Mouse (Mus musculus) midbrain, embryonic 14.5 days (tissue): ENCODE data around the gene Trim29. TPM values are rescaled to one million over a fixed set of nuclear protein-coding genes. Genes with fewer than 3 reads are reported as not detected.

Experiments used
- ATAC-seq: fragments of 200-750 bp; cut with Nextera tagmentation; 2 replicates; pipeline ENCODE4 v1.8.0; 2017; ENCODE audit warnings: moderate number of reproducible peaks, moderate library complexity; ENCODE audit not compliant: low FRiP score, low TSS enrichment
- DNase-seq: peaks from one replicate; pipeline ENCODE4 v3.0.0-alpha.2; 2015
- H3K27ac ChIP-seq: fragments of 300-500 bp; sonication (generic); replicated peaks from 2 replicates; pipeline ENCODE4 v1.5.1; 2014; ENCODE audit warnings: mild to moderate bottlenecking, low read depth, low read length, moderate library complexity
- H3K27me3 ChIP-seq: fragments of 300-500 bp; sonication (generic); 2 replicates; pipeline ENCODE4 v1.6.1; 2014; ENCODE audit warnings: low read length, control low read depth, mixed read lengths; ENCODE audit not compliant: control insufficient read depth, insufficient read depth
- H3K36me3 ChIP-seq: fragments of 300-500 bp; sonication (generic); 2 replicates; pipeline ENCODE4 v1.6.1; 2014; ENCODE audit warnings: low read length, control low read depth; ENCODE audit not compliant: control insufficient read depth, insufficient read depth
- H3K4me1 ChIP-seq: fragments of 300-500 bp; sonication (generic); 2 replicates; pipeline ENCODE4 v1.6.1; 2014; ENCODE audit warnings: mild to moderate bottlenecking, antibody characterized with exemption, low read length, control low read depth; ENCODE audit not compliant: control insufficient read depth, insufficient read depth
- H3K4me2 ChIP-seq: fragments of 300-500 bp; sonication (generic); 2 replicates; pipeline ENCODE4 v1.6.1; 2014; ENCODE audit warnings: mild to moderate bottlenecking, low read length, moderate library complexity
- H3K4me3 ChIP-seq: fragments of 300-500 bp; sonication (generic); replicated peaks from 2 replicates; pipeline ENCODE4 v1.5.1; 2014; ENCODE audit warnings: low read depth, low read length
- H3K9ac ChIP-seq: fragments of 300-500 bp; sonication (generic); replicated peaks from 2 replicates; pipeline ENCODE4 v1.6.1; 2014; ENCODE audit warnings: mild to moderate bottlenecking, low read length, moderate library complexity
- H3K9me3 ChIP-seq: fragments of 300-500 bp; sonication (generic); 2 replicates; pipeline ENCODE4 v1.6.1; 2016; ENCODE audit warnings: low read length, control low read depth, mixed read lengths; ENCODE audit not compliant: control insufficient read depth
- WGBS: fragments of 180-500 bp; shearing (Covaris S2); extraction: QIAGEN DNeasy Blood & Tissue Kit; methylation state at CpG from one replicate; pipeline ENCODE4 v1.1.7; 2014; 5-methylcytosine and 5-hydroxymethylcytosine counted together
- polyA plus RNA-seq: library from polyadenylated mRNA; unstranded; fragments of >200 nt; fragmentation: Nextera tagmentation; extraction: Ambion mirVana; gene quantifications from 2 replicates; pipeline ENCODE4 v1.2.1, GENCODE M21; 2014

The Trim29 gene
- polyA plus RNA-seq, result not detected in 2 replicates

GRCm38 (mm10) chr9:43310538-43310937 is at the start of gene Trim29:
TSS of gene Trim29 (plus strand) at chr9:43310848.
- DNase-seq, result no peak
- 74% methylated on average over 12 of the region's 12 CpGs for WGBS
- Histone ChIP-seq H3K27me3 (no peaks in the 10 kb centered on the region), H3K27ac (no peak within 1 kb of the TSS), H3K4me1 (no peaks in the 10 kb centered on the region), H3K36me3 (no peaks in the 10 kb centered on the region), H3K4me2 (no peak within 1 kb of the TSS), H3K4me3 (no peak within 1 kb of the TSS), H3K9ac (no peak within 1 kb of the TSS), H3K9me3 (no peaks in the 10 kb centered on the region)
- ATAC-seq, result no peak

- 78% methylated on average over 4 of the region's 4 CpGs for WGBS
- H3K4me1 ChIP-seq, result no peaks in the 10 kb centered on the region
- H3K9me3 ChIP-seq, result no peaks in the 10 kb centered on the region
- DNase-seq (no peak), ATAC-seq (no peak)
- no peak overlapping the region for H3K27ac ChIP-seq
- no peaks in the 10 kb centered on the region for H3K27me3 ChIP-seq
- no peak overlapping the region for H3K4me3 ChIP-seq
- no peak overlapping the region for H3K4me2 ChIP-seq
- H3K36me3 ChIP-seq, result no peaks in the 10 kb centered on the region
- no peak overlapping the region for H3K9ac ChIP-seq
Observed at GRCm38 (mm10) chr9:43261124-43261907, 49.3 kb upstream of the Trim29 start.

GRCm38 (mm10) chr9:43261941-43262340 is 48.7 kb upstream of the Trim29 start:
- no peak overlapping the region for H3K27ac ChIP-seq
- no peak overlapping the region for H3K9ac ChIP-seq
- DNase-seq (no peak), ATAC-seq (no peak)
- no peaks in the 10 kb centered on the region for H3K36me3 ChIP-seq
- H3K9me3 ChIP-seq, result no peaks in the 10 kb centered on the region
- 53% methylated on average over 2 of the region's 2 CpGs for WGBS
- H3K4me1 ChIP-seq, result no peaks in the 10 kb centered on the region
- H3K4me2 ChIP-seq, result no peak overlapping the region
- no peak overlapping the region for H3K4me3 ChIP-seq
- H3K27me3 ChIP-seq, result no peaks in the 10 kb centered on the region

GRCm38 (mm10) chr9:43262390-43262789 is 48.3 kb upstream of the Trim29 start:
- 50% methylated on average over 4 of the region's 4 CpGs for WGBS
- H3K4me3 ChIP-seq, result no peak overlapping the region
- H3K4me1 ChIP-seq, result no peaks in the 10 kb centered on the region
- ATAC-seq, result no peak
- H3K27ac ChIP-seq, result no peak overlapping the region
- H3K9ac ChIP-seq, result no peak overlapping the region
- no peaks in the 10 kb centered on the region for H3K27me3 ChIP-seq
- H3K4me2 ChIP-seq, result no peak overlapping the region
- no peaks in the 10 kb centered on the region for H3K36me3 ChIP-seq
- no peaks in the 10 kb centered on the region for H3K9me3 ChIP-seq
- DNase-seq, result no peak

GRCm38 (mm10) chr9:43262811-43263550 is 47.7 kb upstream of the Trim29 start:
- no peak overlapping the region for H3K27ac ChIP-seq
- H3K4me1 ChIP-seq, result no peaks in the 10 kb centered on the region
- H3K36me3 ChIP-seq, result no peaks in the 10 kb centered on the region
- H3K4me2 ChIP-seq, result no peak overlapping the region
- no peaks in the 10 kb centered on the region for H3K27me3 ChIP-seq
- WGBS, result 82% methylated on average over 9 of the region's 9 CpGs
- DNase-seq, result no peak
- H3K9ac ChIP-seq, result no peak overlapping the region
- ATAC-seq, result no peak
- H3K4me3 ChIP-seq, result no peak overlapping the region
- no peaks in the 10 kb centered on the region for H3K9me3 ChIP-seq

- DNase-seq, result no peak
- H3K4me2 ChIP-seq, result no peak overlapping the region
- H3K4me3 ChIP-seq, result no peak overlapping the region
- ATAC-seq, result no peak
- 24% methylated on average over 11 of the region's 11 CpGs for WGBS
- no peak overlapping the region for H3K27ac ChIP-seq
- no peaks in the 10 kb centered on the region for H3K27me3 ChIP-seq
- peaks cover 5% of the 10 kb centered on the region; the same call in 1 of the 2 replicates for H3K9me3 ChIP-seq
- H3K36me3 ChIP-seq, result no peaks in the 10 kb centered on the region
- no peak overlapping the region for H3K9ac ChIP-seq
- no peaks in the 10 kb centered on the region for H3K4me1 ChIP-seq
Observed at GRCm38 (mm10) chr9:43263946-43264451, 46.6 kb upstream of the Trim29 start.

GRCm38 (mm10) chr9:43265194-43265593 is 45.5 kb upstream of the Trim29 start:
- no peaks in the 10 kb centered on the region for H3K36me3 ChIP-seq
- H3K27me3 ChIP-seq, result peaks cover 6% of the 10 kb centered on the region
- ATAC-seq (no peak), DNase-seq (no peak)
- no peak overlapping the region for H3K4me2 ChIP-seq
- H3K9ac ChIP-seq, result no peak overlapping the region
- WGBS, result 55% methylated on average over 9 of the region's 9 CpGs
- H3K4me1 ChIP-seq, result no peaks in the 10 kb centered on the region
- peaks cover 5% of the 10 kb centered on the region; the same call in 1 of the 2 replicates for H3K9me3 ChIP-seq
- no peak overlapping the region for H3K4me3 ChIP-seq
- H3K27ac ChIP-seq, result no peak overlapping the region

- 81% methylated on average over 8 of the region's 8 CpGs for WGBS
- DNase-seq, result no peak
- peaks cover 28% of the 10 kb centered on the region for H3K27me3 ChIP-seq
Observed at GRCm38 (mm10) chr9:43267357-43267756, 43.3 kb upstream of the Trim29 start.

More at GRCm38 (mm10) chr9:43267357-43267756, 43.3 kb upstream of the Trim29 start:
- Histone ChIP-seq H3K36me3 (no peaks in the 10 kb centered on the region), H3K9me3 (peaks cover 5% of the 10 kb centered on the region; the same call in 1 of the 2 replicates), H3K4me2 (no peak overlapping the region), H3K4me3 (no peak overlapping the region), H3K27ac (no peak overlapping the region), H3K9ac (no peak overlapping the region), H3K4me1 (peaks cover 5% of the 10 kb centered on the region; the same call in 1 of the 2 replicates)
- ATAC-seq, result no peak
